Mouse (Mus musculus) limb, embryonic 10.5 days (tissue): ENCODE data around the gene Nup35. TPM values are rescaled to one million over a fixed set of nuclear protein-coding genes. Genes with fewer than 3 reads are reported as not detected.

Experiments used
- DNase-seq: peaks from one replicate; pipeline ENCODE4 v3.0.0-alpha.2; 2017; ENCODE audit warnings: low spot score
- H3K27ac ChIP-seq: fragments of 300-500 bp; sonication (generic); 2 replicates; pipeline ENCODE4 v1.5.1; 2016; ENCODE audit warnings: mild to moderate bottlenecking
- H3K27me3 ChIP-seq: fragments of 300-500 bp; sonication (generic); 2 replicates; pipeline ENCODE4 v1.6.1; 2016; ENCODE audit warnings: low read depth, mild to moderate bottlenecking; ENCODE audit not compliant: poor library complexity, severe bottlenecking
- H3K36me3 ChIP-seq: fragments of 300-500 bp; sonication (generic); 2 replicates; pipeline ENCODE4 v1.6.1; 2016; ENCODE audit warnings: mild to moderate bottlenecking, moderate library complexity
- H3K4me1 ChIP-seq: fragments of 300-500 bp; sonication (generic); 2 replicates; pipeline ENCODE4 v1.6.1; 2016
- H3K4me3 ChIP-seq: fragments of 300-500 bp; sonication (generic); 2 replicates; pipeline ENCODE4 v1.5.1; 2016; ENCODE audit warnings: mild to moderate bottlenecking, moderate library complexity
- H3K9me3 ChIP-seq: fragments of 300-500 bp; sonication (generic); replicated peaks from 2 replicates; pipeline ENCODE4 v1.6.1; 2016; ENCODE audit warnings: mild to moderate bottlenecking
- WGBS: fragments of 180-500 bp; shearing (Covaris S2); methylation state at CpG from one replicate; pipeline ENCODE4 v1.1.7; 2016; 5-methylcytosine and 5-hydroxymethylcytosine counted together
- microRNA counts: library from miRNA; unstranded; fragments of <30 nt; microRNA quantifications from one replicate; lab custom pipeline; 2017
- microRNA-seq: library from miRNA; unstranded; fragments of <30 nt; microRNA quantifications from one replicate; pipeline ENCODE4, GENCODE M21; 2017
- polyA plus RNA-seq: library from polyadenylated mRNA; unstranded; fragments of >200 nt; fragmentation: Nextera tagmentation; extraction: Ambion mirVana; gene quantifications from 2 replicates; pipeline ENCODE4 v1.2.1, GENCODE M21; 2016

Gene Nup35
- polyA plus RNA-seq, 1 experiment from 2014 or later: 67.2 TPM

- Histone ChIP-seq H3K36me3 (peaks cover 36% of the 10 kb centered on the region), H3K4me3 (no peak overlapping the region), H3K27me3 (no peaks in the 10 kb centered on the region), H3K4me1 (peaks cover 2% of the 10 kb centered on the region; the same call in 1 of the 2 replicates), H3K27ac (no peak overlapping the region), H3K9me3 (no peaks in the 10 kb centered on the region)
- no peak for DNase-seq
- 92% methylated on average over 5 of the region's 5 CpGs for WGBS
Observed at GRCm38 (mm10) chr2:80667396-80667964, 50.4 kb downstream of the Nup35 start.

- Histone ChIP-seq H3K27me3 (no peaks in the 10 kb centered on the region), H3K4me1 (peaks cover 8% of the 10 kb centered on the region; the same call in 1 of the 2 replicates), H3K27ac (no peak overlapping the region), H3K9me3 (no peaks in the 10 kb centered on the region), H3K36me3 (peaks cover 24% of the 10 kb centered on the region), H3K4me3 (no peak overlapping the region)
- no peak for DNase-seq
- 85% methylated on average over 11 of the region's 11 CpGs for WGBS
Observed at GRCm38 (mm10) chr2:80669868-80670666, 53.0 kb downstream of the Nup35 start.

- Histone ChIP-seq H3K9me3 (no peaks in the 10 kb centered on the region), H3K27ac (no peak overlapping the region), H3K4me3 (no peak overlapping the region), H3K27me3 (no peaks in the 10 kb centered on the region), H3K4me1 (0 out of 2 replicates have a peak, but pooled peaks cover 4% of the 10 kb centered on the region), H3K36me3 (no peaks in the 10 kb centered on the region)
- 92% methylated on average over 8 of the region's 8 CpGs for WGBS
- no peak for DNase-seq
Observed at GRCm38 (mm10) chr2:80678803-80679202, 61.8 kb downstream of the Nup35 start.

- H3K27ac ChIP-seq: no peak overlapping the region
- no peaks in the 10 kb centered on the region for H3K4me1 ChIP-seq
- no peaks in the 10 kb centered on the region for H3K9me3 ChIP-seq
- no peaks in the 10 kb centered on the region for H3K27me3 ChIP-seq
- no peak for DNase-seq
- H3K4me3 ChIP-seq: no peak overlapping the region
- WGBS: 83% methylated on average over 6 of the region's 6 CpGs
- H3K36me3 ChIP-seq: no peaks in the 10 kb centered on the region
Observed at GRCm38 (mm10) chr2:80683727-80684239, 66.7 kb downstream of the Nup35 start.

GRCm38 (mm10) chr2:80684396-80685071, 67.5 kb downstream of the Nup35 start:
- H3K27ac ChIP-seq: no peak overlapping the region
- H3K36me3 ChIP-seq: no peaks in the 10 kb centered on the region
- H3K27me3 ChIP-seq: no peaks in the 10 kb centered on the region
- H3K4me1 ChIP-seq: no peaks in the 10 kb centered on the region
- WGBS: 83% methylated on average over 6 of the region's 6 CpGs
- no peak for DNase-seq
- H3K4me3 ChIP-seq: no peak overlapping the region
- no peaks in the 10 kb centered on the region for H3K9me3 ChIP-seq

GRCm38 (mm10) chr2:80688261-80688660, 71.2 kb downstream of the Nup35 start:
- H3K9me3 ChIP-seq: no peaks in the 10 kb centered on the region
- no peaks in the 10 kb centered on the region for H3K36me3 ChIP-seq
- no peak for DNase-seq
- WGBS: 65% methylated on average over 4 of the region's 4 CpGs
- H3K4me3 ChIP-seq: no peak overlapping the region
- no peaks in the 10 kb centered on the region for H3K27me3 ChIP-seq
- no peaks in the 10 kb centered on the region for H3K4me1 ChIP-seq
- no peak overlapping the region for H3K27ac ChIP-seq

GRCm38 (mm10) chr2:80707429-80707828, 90.4 kb downstream of the Nup35 start:
- 89% methylated on average over 1 of the region's 1 CpGs for WGBS
- DNase-seq: no peak
- Histone ChIP-seq H3K4me1 (0 out of 2 replicates have a peak, but pooled peaks cover 3% of the 10 kb centered on the region), H3K27me3 (no peaks in the 10 kb centered on the region), H3K27ac (no peak overlapping the region), H3K36me3 (no peaks in the 10 kb centered on the region), H3K4me3 (no peak overlapping the region), H3K9me3 (no peaks in the 10 kb centered on the region)

MicroRNAs encoded within 50 kb of the gene (microRNA counts, 519-probe panel; counts per million panel counts)
- 684 counts per million, percentile 72 among the panel's probes with 10 or more counts for microRNA mmu-miR-684 (lab: Ali Mortazavi, UCI)

Small RNA genes lying within 50 kb of the gene (microRNA-seq; reads per million reads assigned to microRNA genes)
- not detected for gene Mir684-1

Other genes with a start within 250 kb of the Nup35 start
- 87.4 and 111 TPM in 2 replicates for gene Frzb, start 169.6 kb upstream of the Nup35 start, polyA plus RNA-seq
- 66.5 and 73.3 TPM in 2 replicates for gene Nckap1, start 35.9 kb upstream of the Nup35 start, polyA plus RNA-seq
- gene Dusp19, start 191 bp upstream of the Nup35 start, polyA plus RNA-seq: 13.2 and 14.1 TPM in 2 replicates